Mouse (Mus musculus) liver, embryonic 11.5 days (tissue): ENCODE measurements at regions not wholly inside any gene's neighbourhood (a gene's known extent, or its start where the extent isn't known, plus 50 kb on each side); places are given as distances from the start of the nearest gene placed in this dataset.

Source experiments
- ATAC-seq: fragments of 200-750 bp; cut with Nextera tagmentation; replicated peaks from 2 replicates; pipeline ENCODE4 v1.8.0; 2017; ENCODE audit warnings: moderate number of reproducible peaks, mild to moderate bottlenecking, moderate TSS enrichment, moderate library complexity; ENCODE audit not compliant: low FRiP score
- DNase-seq: peaks from one replicate; pipeline ENCODE4 v3.0.0-alpha.2; 2017; ENCODE audit warnings: low spot score
- H3K27ac ChIP-seq: fragments of 300-500 bp; sonication (generic); 2 replicates; pipeline ENCODE4 v1.5.1; 2014; ENCODE audit warnings: mild to moderate bottlenecking, low read depth, low read length, control low read depth
- H3K27me3 ChIP-seq: fragments of 300-500 bp; sonication (generic); replicated peaks from 2 replicates; pipeline ENCODE4 v1.6.1; 2014; ENCODE audit warnings: low read length, mixed read lengths; ENCODE audit not compliant: control insufficient read depth, insufficient read depth
- H3K36me3 ChIP-seq: fragments of 300-500 bp; sonication (generic); 2 replicates; pipeline ENCODE4 v1.6.1; 2014; ENCODE audit warnings: mild to moderate bottlenecking, low read length, moderate library complexity, mixed read lengths; ENCODE audit not compliant: control insufficient read depth, insufficient read depth
- H3K4me1 ChIP-seq: fragments of 300-500 bp; sonication (generic); replicated peaks from 2 replicates; pipeline ENCODE4 v1.6.1; 2014; ENCODE audit warnings: low read length, mixed read lengths; ENCODE audit not compliant: control insufficient read depth, insufficient read depth
- H3K4me2 ChIP-seq: fragments of 300-500 bp; sonication (generic); 2 replicates; pipeline ENCODE4 v1.6.1; 2014; ENCODE audit warnings: mild to moderate bottlenecking, control low read depth, moderate library complexity
- H3K4me3 ChIP-seq: fragments of 300-500 bp; sonication (generic); 2 replicates; pipeline ENCODE4 v1.5.1; 2014; ENCODE audit warnings: low read depth, low read length, control low read depth
- H3K9ac ChIP-seq: fragments of 300-500 bp; sonication (generic); 2 replicates; pipeline ENCODE4 v1.6.1; 2014; ENCODE audit warnings: low read depth, low read length, control low read depth
- H3K9me3 ChIP-seq: fragments of 300-500 bp; sonication (generic); 2 replicates; pipeline ENCODE4 v1.6.1; 2016; ENCODE audit warnings: low read length, inconsistent platforms, mixed read lengths; ENCODE audit not compliant: control insufficient read depth
- WGBS: fragments of 180-500 bp; shearing (Covaris S2); extraction: QIAGEN DNeasy Blood & Tissue Kit; methylation state at CpG from one replicate; pipeline ENCODE4 v1.1.7; 2014; 5-methylcytosine and 5-hydroxymethylcytosine counted together

- no peak overlapping the region for H3K4me3 ChIP-seq
- H3K4me2 ChIP-seq: no peak overlapping the region
- peaks cover 33% of the 10 kb centered on the region for H3K27me3 ChIP-seq
- DNase-seq (no peak), ATAC-seq (no peak)
- 82% methylated on average over 6 of the region's 6 CpGs for WGBS
- no peaks in the 10 kb centered on the region for H3K9me3 ChIP-seq
- no peaks in the 10 kb centered on the region for H3K4me1 ChIP-seq
- H3K36me3 ChIP-seq: no peaks in the 10 kb centered on the region
- no peak overlapping the region for H3K27ac ChIP-seq
- no peak overlapping the region for H3K9ac ChIP-seq
Observed at GRCm38 (mm10) chr2:160583506-160583905, 62.2 kb upstream of the Top1 start.

- 58% methylated on average over 9 of the region's 9 CpGs for WGBS
- H3K9ac ChIP-seq: no peak overlapping the region
- no peaks in the 10 kb centered on the region for H3K36me3 ChIP-seq
- no peaks in the 10 kb centered on the region for H3K9me3 ChIP-seq
- ATAC-seq: no peak
- H3K4me2 ChIP-seq: no peak overlapping the region
- DNase-seq: no peak
- no peak overlapping the region for H3K27ac ChIP-seq
- peaks cover 23% of the 10 kb centered on the region for H3K27me3 ChIP-seq
- H3K4me3 ChIP-seq: no peak overlapping the region
- H3K4me1 ChIP-seq: no peaks in the 10 kb centered on the region
Observed at GRCm38 (mm10) chr2:160584568-160584967, 61.1 kb upstream of the Top1 start.

- no peak overlapping the region for H3K4me3 ChIP-seq
- 0 out of 2 replicates have a peak, but pooled peaks cover 3% of the 10 kb centered on the region for H3K27me3 ChIP-seq
- DNase-seq: no peak
- no peaks in the 10 kb centered on the region for H3K36me3 ChIP-seq
- no peak overlapping the region for H3K27ac ChIP-seq
- H3K4me2 ChIP-seq: no peak overlapping the region
- H3K9me3 ChIP-seq: no peaks in the 10 kb centered on the region
- ATAC-seq: no peak
- 70% methylated on average over 9 of the region's 9 CpGs for WGBS
- no peak overlapping the region for H3K9ac ChIP-seq
- no peaks in the 10 kb centered on the region for H3K4me1 ChIP-seq
Observed at GRCm38 (mm10) chr2:160587015-160587835, 58.5 kb upstream of the Top1 start.

- no peak for ATAC-seq
- WGBS: 78% methylated on average over 9 of the region's 9 CpGs
Observed at GRCm38 (mm10) chr2:160588401-160588800, 57.3 kb upstream of the Top1 start.

GRCm38 (mm10) chr2:160590209-160590910, 55.3 kb upstream of the Top1 start:
- no peak overlapping the region for H3K4me2 ChIP-seq
- H3K27ac ChIP-seq: no peak overlapping the region
- H3K9ac ChIP-seq: no peak overlapping the region
- H3K27me3 ChIP-seq: no peaks in the 10 kb centered on the region
- 53% methylated on average over 13 of the region's 13 CpGs for WGBS
- ATAC-seq (no peak), DNase-seq (no peak)
- H3K9me3 ChIP-seq: no peaks in the 10 kb centered on the region
- H3K36me3 ChIP-seq: no peaks in the 10 kb centered on the region
- no peak overlapping the region for H3K4me3 ChIP-seq
- no peaks in the 10 kb centered on the region for H3K4me1 ChIP-seq

More at GRCm38 (mm10) chr2:160588401-160588800, 57.3 kb upstream of the Top1 start:
- Histone ChIP-seq H3K27me3 (0 out of 2 replicates have a peak, but pooled peaks cover 3% of the 10 kb centered on the region), H3K36me3 (no peaks in the 10 kb centered on the region), H3K9ac (no peak overlapping the region), H3K9me3 (no peaks in the 10 kb centered on the region), H3K4me1 (no peaks in the 10 kb centered on the region), H3K4me3 (no peak overlapping the region), H3K27ac (no peak overlapping the region), H3K4me2 (no peak overlapping the region)
- no peak for DNase-seq

- Histone ChIP-seq H3K36me3 (no peaks in the 10 kb centered on the region), H3K4me2 (no peak overlapping the region), H3K9ac (no peak overlapping the region), H3K27ac (no peak overlapping the region), H3K4me1 (no peaks in the 10 kb centered on the region), H3K4me3 (no peak overlapping the region), H3K9me3 (no peaks in the 10 kb centered on the region), H3K27me3 (no peaks in the 10 kb centered on the region)
- no peak for ATAC-seq
- WGBS: 73% methylated on average over 18 of the region's 18 CpGs
- no peak for DNase-seq
Observed at GRCm38 (mm10) chr2:160591446-160592180, 54.1 kb upstream of the Top1 start.

- H3K4me1 ChIP-seq: no peaks in the 10 kb centered on the region
- H3K9me3 ChIP-seq: no peaks in the 10 kb centered on the region
- no peak for DNase-seq
- no peaks in the 10 kb centered on the region for H3K36me3 ChIP-seq
- no peak overlapping the region for H3K4me2 ChIP-seq
- H3K4me3 ChIP-seq: no peak overlapping the region
- WGBS: 2% methylated on average over 2 of the region's 2 CpGs
- H3K27me3 ChIP-seq: no peaks in the 10 kb centered on the region
- no peak for ATAC-seq
- H3K27ac ChIP-seq: no peak overlapping the region
- no peak overlapping the region for H3K9ac ChIP-seq
Observed at GRCm38 (mm10) chr2:160593035-160593434, 52.7 kb upstream of the Top1 start.
